Mouse (Mus musculus) liver, postnatal 0 days (tissue): ENCODE data around the gene Cysrt1.

Experiments used
- CTCF ChIP-seq: sonication (generic); IDR thresholded peaks from 2 replicates; pipeline ENCODE4 v1.5.1; 2016; ENCODE audit warnings: antibody characterized with exemption, low read depth
- EP300 ChIP-seq: IDR thresholded peaks from 2 replicates; pipeline ENCODE4 v1.6.1; 2016; ENCODE audit warnings: antibody characterized with exemption, low read depth, mild to moderate bottlenecking

DNA sequence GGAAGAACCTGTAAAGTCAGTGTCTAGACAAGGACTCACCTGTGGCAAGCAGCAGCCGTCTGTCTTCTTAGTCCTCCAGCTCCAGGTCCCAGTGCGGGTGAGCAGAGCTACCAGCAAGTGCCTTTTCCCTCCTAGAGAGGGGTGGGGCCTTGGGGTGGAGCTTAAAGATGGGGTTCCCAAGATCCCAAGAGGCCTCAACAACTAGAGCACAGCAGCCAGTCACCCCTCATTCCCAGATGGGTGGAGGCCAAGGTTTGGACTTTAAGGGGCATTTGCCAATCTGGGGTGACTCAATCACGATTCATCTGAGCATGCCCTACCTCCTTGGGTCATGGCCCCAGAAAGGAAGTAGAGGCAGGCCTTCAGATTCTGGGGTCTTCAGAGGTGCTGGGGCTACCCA lies 2.5 kb downstream of the Cysrt1 start:
- TF ChIP-seq CTCF: no peak
- TF ChIP-seq EP300: no peak
